Mouse (Mus musculus): ENCODE measurements around the gene Erlin1.
A peak's percentile ranks its signal among the peaks of the same experiment; 100 is the strongest.

DNA sequence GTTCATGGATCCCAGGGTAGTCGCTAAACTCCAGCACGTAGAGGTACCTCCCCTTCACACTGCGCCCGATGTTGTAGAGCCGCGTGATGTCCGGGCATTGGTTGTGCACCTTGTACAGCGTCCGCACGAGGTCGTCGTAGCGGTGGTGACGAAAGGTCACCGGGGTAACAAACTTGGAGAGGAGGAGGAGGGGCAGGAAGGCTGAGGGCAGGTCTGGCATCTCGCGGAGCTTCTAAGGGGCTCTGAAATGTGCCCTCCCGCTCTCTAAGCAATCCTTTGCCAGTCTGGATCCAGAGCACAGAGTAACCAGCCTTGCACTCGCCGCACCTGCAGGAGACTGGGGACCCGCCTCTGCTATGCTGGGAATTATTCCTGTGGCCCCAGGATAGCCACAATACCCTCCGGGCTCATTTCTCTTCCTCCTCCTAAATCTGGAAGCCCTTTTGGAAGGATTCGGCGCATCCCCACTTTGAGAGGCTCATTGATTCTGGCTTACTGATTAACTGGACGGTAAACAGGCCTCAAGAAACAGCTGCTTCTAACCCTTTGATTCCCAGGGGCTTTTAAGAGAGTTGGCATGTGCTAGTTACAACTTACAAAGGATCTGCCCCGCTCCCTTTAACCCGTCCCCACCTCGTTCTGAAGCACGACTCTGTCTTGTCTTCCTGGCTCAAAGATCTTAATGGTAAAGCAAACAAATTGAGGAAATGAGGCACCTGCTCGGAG lies 83.4 kb downstream of the Erlin1 start, which contains the start of gene Cpn1:
- TF ChIP-seq POLR2A (IDR thresholded peaks at IDR 0.05; ENCODE audit: low read depth, low read length) (no peak), CTCF (conservative IDR thresholded peaks at IDR 0.05; ENCODE audit: insufficient read depth, insufficient read length, low read depth, low read length) (peak; percentile 36; the same call in 1 of the 2 replicates)

Data from kidney, adult 2 months (tissue).